Mouse (Mus musculus) midbrain, embryonic 12.5 days (tissue): ENCODE data around the gene Gabbr1. TPM values are rescaled to one million over a fixed set of nuclear protein-coding genes. Genes with fewer than 3 reads are reported as not detected.
"Not testable (repeated sequence)": the region's sequence is repeated elsewhere in the genome, so short reads cannot be mapped to it uniquely, and the experiment has no call there.

Experiments used
- ATAC-seq: fragments of 200-750 bp; cut with Nextera tagmentation; 2 replicates; pipeline ENCODE4 v1.8.0; 2017; ENCODE audit warnings: low read depth, moderate TSS enrichment, moderate library complexity; ENCODE audit not compliant: low FRiP score
- H3K27ac ChIP-seq: fragments of 300-500 bp; sonication (generic); replicated peaks from 2 replicates; pipeline ENCODE4 v1.5.1; 2016; ENCODE audit warnings: mild to moderate bottlenecking
- H3K27me3 ChIP-seq: fragments of 300-500 bp; sonication (generic); 2 replicates; pipeline ENCODE4 v1.6.1; 2016; ENCODE audit warnings: mild to moderate bottlenecking
- H3K36me3 ChIP-seq: fragments of 300-500 bp; sonication (generic); 2 replicates; pipeline ENCODE4 v1.6.1; 2016
- H3K4me1 ChIP-seq: fragments of 300-500 bp; sonication (generic); 2 replicates; pipeline ENCODE4 v1.6.1; 2016
- H3K4me2 ChIP-seq: fragments of 300-500 bp; sonication (generic); replicated peaks from 2 replicates; pipeline ENCODE4 v1.6.1; 2016; ENCODE audit warnings: mild to moderate bottlenecking, moderate library complexity
- H3K4me3 ChIP-seq: fragments of 300-500 bp; sonication (generic); 2 replicates; pipeline ENCODE4 v1.5.1; 2016; ENCODE audit warnings: mild to moderate bottlenecking
- H3K9ac ChIP-seq: fragments of 300-500 bp; sonication (generic); replicated peaks from 2 replicates; pipeline ENCODE4 v1.6.1; 2016; ENCODE audit warnings: mild to moderate bottlenecking, moderate library complexity
- H3K9me3 ChIP-seq: fragments of 300-500 bp; sonication (generic); 2 replicates; pipeline ENCODE4 v1.6.1; 2016; ENCODE audit warnings: mild to moderate bottlenecking
- WGBS: fragments of 180-500 bp; shearing (Covaris S2); methylation state at CpG from one replicate; pipeline ENCODE4 v1.1.7; 2016; 5-methylcytosine and 5-hydroxymethylcytosine counted together
- polyA plus RNA-seq: library from polyadenylated mRNA; unstranded; fragments of >200 nt; fragmentation: Nextera tagmentation; extraction: Ambion mirVana; gene quantifications from 2 replicates; pipeline ENCODE4 v1.2.1, GENCODE M21; 2016

Gene Gabbr1
- polyA plus RNA-seq, 1 experiment from 2014 or later: 33.4 TPM

DNA sequence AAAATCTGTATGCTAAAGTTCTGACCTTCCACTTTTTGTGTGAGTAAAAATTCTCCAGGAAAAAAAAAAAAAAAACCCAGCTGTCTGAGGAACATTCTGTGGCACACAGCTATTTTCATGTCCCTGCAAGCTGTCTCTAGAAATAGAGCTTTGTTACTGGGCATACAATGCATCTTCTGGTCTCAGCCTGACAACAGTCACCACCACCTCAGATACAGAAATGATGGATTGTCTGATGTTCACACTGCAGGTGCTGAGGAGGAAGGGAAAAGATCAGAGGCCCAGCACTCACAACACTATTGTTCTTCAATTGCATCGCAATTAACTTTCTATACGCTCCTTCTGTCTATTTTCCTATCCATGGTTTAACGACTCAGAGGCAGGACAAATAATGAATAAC, 27.4 kb upstream of the Gabbr1 start:
- ATAC-seq: no peak
- Histone ChIP-seq H3K27ac (no peak overlapping the region), H3K9ac (no peak overlapping the region), H3K4me1 (no peaks in the 10 kb centered on the region), H3K36me3 (no peaks in the 10 kb centered on the region), H3K27me3 (no peaks in the 10 kb centered on the region), H3K9me3 (no peaks in the 10 kb centered on the region), H3K4me3 (no peak overlapping the region), H3K4me2 (no peak overlapping the region)
- 80% methylated on average over 3 of the region's 3 CpGs for whole genome bisulfite sequencing

- H3K9me3 ChIP-seq, H3K27ac ChIP-seq, H3K9ac ChIP-seq, H3K4me2 ChIP-seq, H3K36me3 ChIP-seq, ATAC-seq, H3K4me3 ChIP-seq, H3K27me3 ChIP-seq, H3K4me1 ChIP-seq: not testable (repeated sequence)
- 93% methylated on average over 5 of the region's 5 CpGs for WGBS
These were observed 26.5 kb upstream of the Gabbr1 start for GRCm38 (mm10) chr17:37019242-37019641.

- H3K27ac ChIP-seq: no peak within 1 kb of the TSS
- no peaks in the 10 kb centered on the region for H3K36me3 ChIP-seq
- no peaks in the 10 kb centered on the region for H3K4me1 ChIP-seq
- no peak within 1 kb of the TSS for H3K4me3 ChIP-seq
- no peak for ATAC-seq
- 75% methylated on average over 9 of the region's 9 CpGs for WGBS
- no peak within 1 kb of the TSS for H3K4me2 ChIP-seq
- H3K9ac ChIP-seq: no peak within 1 kb of the TSS
- H3K9me3 ChIP-seq: no peaks in the 10 kb centered on the region
- H3K27me3 ChIP-seq: no peaks in the 10 kb centered on the region
These were observed 22.9 kb upstream of the Gabbr1 start, which contains the start of gene Mog for GRCm38 (mm10) chr17:37022628-37023576. Gene Mog, minus strand, starts transcription at chr17:37023398.

GRCm38 (mm10) chr17:37026425-37026824, 19.3 kb upstream of the Gabbr1 start:
- ATAC-seq: no peak
- WGBS: 80% methylated on average over 2 of the region's 2 CpGs
- H3K4me1 ChIP-seq: 0 out of 2 replicates have a peak, but pooled peaks cover 3% of the 10 kb centered on the region
- no peak overlapping the region for H3K4me2 ChIP-seq
- H3K27me3 ChIP-seq: no peaks in the 10 kb centered on the region
- H3K36me3 ChIP-seq: no peaks in the 10 kb centered on the region
- no peak overlapping the region for H3K9ac ChIP-seq
- no peak overlapping the region for H3K4me3 ChIP-seq
- H3K9me3 ChIP-seq: no peaks in the 10 kb centered on the region
- no peak overlapping the region for H3K27ac ChIP-seq

DNA sequence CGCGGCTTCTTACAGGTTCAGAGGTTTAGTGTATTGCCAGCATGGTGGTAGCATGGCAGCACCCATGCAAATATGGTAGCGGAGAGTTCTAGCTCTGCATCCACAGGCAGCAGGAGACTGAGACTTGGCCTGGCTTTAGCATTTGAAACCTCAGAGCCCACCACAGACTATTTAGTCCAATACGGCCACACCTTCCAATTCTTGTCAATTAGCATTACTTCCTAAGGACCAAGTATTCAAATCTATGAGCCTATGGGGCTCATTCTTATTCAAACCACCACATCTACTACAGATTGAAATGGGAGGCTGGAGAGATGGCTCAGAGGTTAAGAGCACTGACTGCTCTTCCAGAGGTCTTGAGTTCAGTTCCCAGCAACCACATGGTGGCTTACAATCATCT, 18.3 kb upstream of the Gabbr1 start:
- no peak overlapping the region for H3K9ac ChIP-seq
- no peaks in the 10 kb centered on the region for H3K9me3 ChIP-seq
- WGBS: 94% methylated on average over 4 of the region's 4 CpGs
- H3K4me1 ChIP-seq: 0 out of 2 replicates have a peak, but pooled peaks cover 3% of the 10 kb centered on the region
- no peaks in the 10 kb centered on the region for H3K27me3 ChIP-seq
- no peak overlapping the region for H3K4me2 ChIP-seq
- peak overlapping the region; percentile 98; the same call in 1 of the 2 replicates for H3K27ac ChIP-seq
- H3K4me3 ChIP-seq: no peak overlapping the region
- H3K36me3 ChIP-seq: no peaks in the 10 kb centered on the region
- no peak for ATAC-seq

- Histone ChIP-seq H3K27ac (peak overlapping the region; percentile 98), H3K4me2 (peak overlapping the region; percentile 57), H3K4me3 (peak overlapping the region; percentile 42), H3K9ac (peak overlapping the region; percentile 59), H3K9me3 (no peaks in the 10 kb centered on the region), H3K27me3 (no peaks in the 10 kb centered on the region), H3K36me3 (no peaks in the 10 kb centered on the region), H3K4me1 (0 out of 2 replicates have a peak, but pooled peaks cover 3% of the 10 kb centered on the region)
- no peak; the same call in 1 of the 2 replicates for ATAC-seq
- 4% methylated on average over 10 of the region's 10 CpGs for WGBS
These were observed 17.6 kb upstream of the Gabbr1 start for GRCm38 (mm10) chr17:37028212-37028611.

- WGBS: under 1% methylated on average over 14 of the region's 14 CpGs
- H3K27me3 ChIP-seq: no peaks in the 10 kb centered on the region
- no peaks in the 10 kb centered on the region for H3K36me3 ChIP-seq
- peak; percentile 99 for ATAC-seq
- no peaks in the 10 kb centered on the region for H3K9me3 ChIP-seq
- H3K9ac ChIP-seq: peak overlapping the region; percentile 59
- 0 out of 2 replicates have a peak, but pooled peaks cover 3% of the 10 kb centered on the region for H3K4me1 ChIP-seq
- H3K4me2 ChIP-seq: peak overlapping the region; percentile 57
- H3K4me3 ChIP-seq: peak overlapping the region; percentile 42
- H3K27ac ChIP-seq: peak overlapping the region; percentile 98
These were observed 17.1 kb upstream of the Gabbr1 start for GRCm38 (mm10) chr17:37028683-37029120.

- Histone ChIP-seq H3K4me3 (peak overlapping the region; percentile 42), H3K36me3 (no peaks in the 10 kb centered on the region), H3K9ac (peak overlapping the region; percentile 59), H3K4me1 (0 out of 2 replicates have a peak, but pooled peaks cover 3% of the 10 kb centered on the region), H3K27me3 (no peaks in the 10 kb centered on the region), H3K4me2 (peak overlapping the region; percentile 57), H3K27ac (peak overlapping the region; percentile 98), H3K9me3 (no peaks in the 10 kb centered on the region)
- WGBS: 61% methylated on average over 8 of the region's 8 CpGs
- ATAC-seq: peak; percentile 47
These were observed 16.6 kb upstream of the Gabbr1 start for GRCm38 (mm10) chr17:37029162-37029561.

DNA sequence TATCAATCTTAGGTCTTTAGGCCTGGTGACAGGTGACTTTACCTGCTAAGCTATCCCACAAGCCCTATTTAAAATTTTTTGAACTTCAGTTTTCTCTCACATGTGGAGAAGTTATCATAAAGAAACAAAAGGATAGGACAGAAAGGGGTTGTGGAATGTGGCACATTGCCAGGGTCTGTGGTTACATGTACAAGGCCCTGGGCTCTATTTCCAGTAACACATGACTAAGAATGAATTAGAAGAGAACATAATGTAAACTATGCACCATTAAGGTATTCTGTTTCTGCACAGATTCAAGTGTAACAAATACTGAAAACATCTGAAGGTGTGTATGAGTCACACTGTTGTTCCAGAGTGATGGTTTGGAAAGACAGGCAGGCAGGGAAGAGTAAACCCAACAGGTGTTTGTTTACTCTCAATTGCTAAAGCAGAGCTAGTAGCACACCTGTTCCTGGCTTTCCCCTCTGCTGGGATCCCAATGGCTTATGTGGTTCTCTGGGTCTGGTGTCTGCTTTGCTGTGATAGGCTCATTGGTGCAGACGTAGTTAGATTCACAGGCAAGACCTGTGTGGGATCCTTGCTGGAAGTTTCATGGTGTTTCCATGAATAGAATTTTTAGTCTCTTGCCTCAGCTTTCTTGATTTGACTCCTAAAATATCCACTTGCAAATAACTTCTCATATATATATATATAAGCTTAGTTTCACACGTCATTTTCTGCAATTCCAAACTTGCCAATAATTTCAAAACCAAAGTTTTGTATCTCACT, 6.5 kb upstream of the Gabbr1 start:
- H3K9me3 ChIP-seq: no peaks in the 10 kb centered on the region
- no peaks in the 10 kb centered on the region for H3K27me3 ChIP-seq
- H3K4me1 ChIP-seq: no peaks in the 10 kb centered on the region
- no peaks in the 10 kb centered on the region for H3K36me3 ChIP-seq
- H3K27ac ChIP-seq: no peak overlapping the region
- H3K4me2 ChIP-seq: no peak overlapping the region
- 81% methylated on average over 2 of the region's 2 CpGs for WGBS
- H3K9ac ChIP-seq: no peak overlapping the region
- no peak overlapping the region for H3K4me3 ChIP-seq
- ATAC-seq: no peak

GRCm38 (mm10) chr17:37044651-37045244, 1.0 kb upstream of the Gabbr1 start:
- Histone ChIP-seq H3K9me3 (no peaks in the 10 kb centered on the region), H3K36me3 (no peaks in the 10 kb centered on the region), H3K9ac (peak overlapping the region; percentile 96), H3K4me3 (peak overlapping the region; percentile 86), H3K4me1 (peaks cover 34% of the 10 kb centered on the region), H3K27ac (peak overlapping the region; percentile 94), H3K27me3 (peaks cover 18% of the 10 kb centered on the region), H3K4me2 (peak overlapping the region; percentile 94)
- WGBS: 83% methylated on average over 7 of the region's 7 CpGs
- no peak for ATAC-seq

DNA sequence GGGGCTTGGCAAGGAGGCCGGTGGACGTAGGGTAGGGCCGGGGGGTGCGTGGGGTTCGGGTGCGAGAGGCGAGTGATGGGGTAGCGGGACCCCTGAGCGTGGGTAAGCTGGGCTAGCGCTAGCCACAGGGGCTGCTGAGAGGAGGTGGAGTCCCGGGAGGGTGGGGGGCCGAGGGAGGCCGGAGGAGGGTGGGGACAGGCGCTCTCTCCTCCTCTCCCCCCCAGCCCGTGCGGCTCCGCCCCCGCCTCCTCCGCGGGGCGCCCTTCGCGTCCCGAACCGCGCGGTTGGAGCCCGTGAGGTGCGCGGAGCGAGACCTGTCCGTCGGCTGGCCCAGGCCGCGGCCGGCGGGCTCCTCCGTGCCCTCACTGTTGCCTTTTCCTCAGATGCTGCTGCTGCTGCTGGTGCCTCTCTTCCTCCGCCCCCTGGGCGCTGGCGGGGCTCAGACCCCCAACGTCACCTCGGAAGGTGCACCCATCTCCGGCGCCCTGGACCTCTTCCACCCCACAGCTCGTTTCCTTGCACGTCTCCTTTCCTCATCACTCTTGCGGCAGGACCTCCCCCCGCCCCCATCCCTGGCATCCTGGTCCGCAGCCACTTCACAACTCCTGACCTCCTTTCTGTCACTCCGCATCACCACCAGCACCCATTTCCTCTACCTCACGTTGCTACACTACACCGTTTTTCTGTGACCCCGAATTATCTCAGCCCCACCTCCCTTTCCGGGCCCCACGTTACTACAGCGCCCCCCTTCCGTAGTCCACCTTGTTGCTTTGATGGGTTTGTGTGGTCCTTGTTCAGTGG, 746 bp downstream of the Gabbr1 start:
- H3K4me2 ChIP-seq: peak overlapping the region; percentile 94
- H3K4me3 ChIP-seq: peak overlapping the region; percentile 86
- H3K27me3 ChIP-seq: peaks cover 18% of the 10 kb centered on the region
- H3K36me3 ChIP-seq: no peaks in the 10 kb centered on the region
- peaks cover 47% of the 10 kb centered on the region for H3K4me1 ChIP-seq
- H3K27ac ChIP-seq: peak overlapping the region; percentile 94
- peak overlapping the region; percentile 96 for H3K9ac ChIP-seq
- H3K9me3 ChIP-seq: no peaks in the 10 kb centered on the region
- under 1% methylated on average over 48 of the region's 58 CpGs for WGBS
- peak; percentile 45 for ATAC-seq
